Mouse (Mus musculus) lung, adult 2 months (tissue): ENCODE measurements at regions not wholly inside any gene's neighbourhood (a gene's known extent, or its start where the extent isn't known, plus 50 kb on each side); places are given as distances from the start of the nearest gene placed in this dataset.
"Not testable (repeated sequence)": the region's sequence is repeated elsewhere in the genome, so short reads cannot be mapped to it uniquely, and the experiment has no call there.

ENCODE experiments used
- CTCF ChIP-seq: fragments of 200-500 bp; IDR thresholded peaks from 2 replicates; pipeline ENCODE4 v1.5.1; 2011; ENCODE audit warnings: mild to moderate bottlenecking, low read length, control low read depth; ENCODE audit not compliant: insufficient read depth
- POLR2A ChIP-seq: fragments of 200-500 bp; IDR thresholded peaks from 2 replicates; pipeline ENCODE4 v1.6.1; 2011; ENCODE audit warnings: low read depth, mild to moderate bottlenecking, control low read depth, low read length, borderline replicate concordance; ENCODE audit errors: extremely low read depth

GRCm38 (mm10) chr13:69118743-69119142 is 119.4 kb upstream of the Adcy2 start:
- not testable (repeated sequence) for TF ChIP-seq POLR2A, CTCF
